Mouse (Mus musculus) lung, embryonic 16.5 days (tissue): ENCODE measurements around the gene Anxa8. TPM values are rescaled to one million over a fixed set of nuclear protein-coding genes. Genes with fewer than 3 reads are reported as not detected.

Source experiments
- ATAC-seq: fragments of 200-750 bp; cut with Nextera tagmentation; 2 replicates; pipeline ENCODE4 v1.8.0; 2017; ENCODE audit warnings: low read depth, mild to moderate bottlenecking, moderate library complexity
- H3K27ac ChIP-seq: fragments of 300-500 bp; sonication (generic); 2 replicates; pipeline ENCODE4 v1.5.1; 2014; ENCODE audit warnings: mild to moderate bottlenecking, control low read depth, low read length
- H3K27me3 ChIP-seq: fragments of 300-500 bp; sonication (generic); 2 replicates; pipeline ENCODE4 v1.6.1; 2014; ENCODE audit warnings: low read depth, low read length, mixed read lengths; ENCODE audit not compliant: control insufficient read depth, insufficient read depth
- H3K36me3 ChIP-seq: fragments of 300-500 bp; sonication (generic); 2 replicates; pipeline ENCODE4 v1.6.1; 2014; ENCODE audit warnings: low read length; ENCODE audit not compliant: control insufficient read depth, insufficient read depth
- H3K4me1 ChIP-seq: fragments of 300-500 bp; sonication (generic); replicated peaks from 2 replicates; pipeline ENCODE4 v1.6.1; 2014; ENCODE audit warnings: low read length, mixed read lengths; ENCODE audit not compliant: control insufficient read depth, insufficient read depth
- H3K4me2 ChIP-seq: fragments of 300-500 bp; sonication (generic); 2 replicates; pipeline ENCODE4 v1.6.1; 2014; ENCODE audit warnings: low read depth, low read length, control low read depth
- H3K4me3 ChIP-seq: fragments of 300-500 bp; sonication (generic); 2 replicates; pipeline ENCODE4 v1.5.1; 2014; ENCODE audit warnings: mild to moderate bottlenecking, low read length, control low read depth
- H3K9ac ChIP-seq: fragments of 300-500 bp; sonication (generic); 2 replicates; pipeline ENCODE4 v1.6.1; 2014; ENCODE audit warnings: low read length, control low read depth
- H3K9me3 ChIP-seq: fragments of 300-500 bp; sonication (generic); 2 replicates; pipeline ENCODE4 v1.6.1; 2016; ENCODE audit warnings: low read length; ENCODE audit not compliant: control insufficient read depth
- WGBS: fragments of 180-500 bp; shearing (Covaris S2); extraction: QIAGEN DNeasy Blood & Tissue Kit; methylation state at CpG from one replicate; pipeline ENCODE4 v1.1.7; 2014; 5-methylcytosine and 5-hydroxymethylcytosine counted together
- polyA plus RNA-seq: library from polyadenylated mRNA; unstranded; fragments of >200 nt; fragmentation: Nextera tagmentation; extraction: Ambion mirVana; gene quantifications from 2 replicates; pipeline ENCODE4 v1.2.1, GENCODE M21; 2015

Anxa8 gene
- polyA plus RNA-seq, 1 experiment from 2014 or later = 10.1 TPM

GRCm38 (mm10) chr14:34104892-34105291 lies 19.1 kb downstream of the Anxa8 start:
- ATAC-seq = peak; percentile 69
- Histone ChIP-seq H3K27ac (no peak overlapping the region), H3K36me3 (no peaks in the 10 kb centered on the region), H3K4me3 (no peak overlapping the region), H3K27me3 (no peaks in the 10 kb centered on the region), H3K4me2 (no peak overlapping the region), H3K4me1 (peaks cover 5% of the 10 kb centered on the region; the same call in 1 of the 2 replicates), H3K9me3 (no peaks in the 10 kb centered on the region), H3K9ac (no peak overlapping the region)
- 15% methylated on average over 8 of the region's 8 CpGs for WGBS

DNA sequence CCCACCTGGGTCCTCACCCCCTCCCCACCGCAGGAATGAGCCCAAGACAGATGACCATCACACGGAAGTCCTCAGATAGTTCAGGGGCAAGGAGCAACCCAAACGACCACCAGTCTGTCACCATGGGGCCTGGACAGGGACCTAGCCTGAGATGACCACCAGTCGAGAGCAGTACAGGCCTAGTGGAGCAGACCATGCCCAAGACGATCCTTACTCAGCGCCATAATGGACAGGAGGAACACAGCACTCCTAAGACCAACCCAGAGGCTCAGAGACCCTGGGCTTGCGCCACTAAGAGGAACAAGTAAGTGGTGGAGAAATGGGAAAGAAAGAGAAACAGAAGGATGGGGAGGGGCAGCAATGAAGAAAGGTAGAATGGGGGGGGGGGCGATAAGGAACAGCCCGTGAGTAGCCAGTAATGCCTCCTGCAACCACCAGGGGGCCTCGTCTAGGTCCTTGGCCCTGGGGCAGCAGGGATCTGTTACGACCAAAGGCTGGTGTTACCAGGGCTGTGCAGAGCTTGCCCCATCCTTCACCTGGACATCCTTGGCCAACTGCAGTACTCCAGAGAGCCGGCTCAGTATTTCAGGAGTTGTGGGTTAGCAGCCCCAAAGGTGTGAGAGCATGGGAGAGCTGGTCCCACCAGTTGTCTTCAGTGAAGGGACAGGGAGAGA lies 20.7 kb downstream of the Anxa8 start:
- Histone ChIP-seq H3K27me3 (no peaks in the 10 kb centered on the region), H3K27ac (no peak overlapping the region), H3K36me3 (no peaks in the 10 kb centered on the region), H3K9me3 (no peaks in the 10 kb centered on the region), H3K4me1 (peaks cover 5% of the 10 kb centered on the region; the same call in 1 of the 2 replicates), H3K4me2 (no peak overlapping the region), H3K4me3 (no peak overlapping the region), H3K9ac (no peak overlapping the region)
- WGBS = 59% methylated on average over 11 of the region's 12 CpGs
- 0 out of 2 replicates have a peak, but pooled peaks have one; percentile 42 for ATAC-seq

DNA sequence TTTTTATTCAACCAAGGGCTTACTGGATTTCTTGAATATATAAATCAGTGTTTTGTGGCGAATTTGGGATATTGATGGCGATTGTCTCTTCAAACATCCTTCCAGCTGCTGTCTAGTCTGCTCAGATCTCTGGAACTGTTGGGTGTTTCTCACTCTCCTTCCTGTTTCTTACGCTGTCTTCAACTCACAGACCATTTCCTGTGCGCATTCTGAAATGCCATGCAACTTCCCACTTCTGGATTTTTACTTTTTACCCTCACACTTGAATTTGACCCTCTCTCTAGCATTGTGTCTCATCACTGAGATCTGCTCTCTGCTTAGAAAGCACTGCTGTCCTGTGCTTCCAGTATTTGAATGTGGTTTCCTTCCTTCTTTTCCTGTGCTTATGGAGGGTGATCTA lies 21.8 kb downstream of the Anxa8 start:
- Histone ChIP-seq H3K36me3 (no peaks in the 10 kb centered on the region), H3K27me3 (no peaks in the 10 kb centered on the region), H3K27ac (no peak overlapping the region), H3K9ac (no peak overlapping the region), H3K4me2 (no peak overlapping the region), H3K4me1 (peaks cover 5% of the 10 kb centered on the region; the same call in 1 of the 2 replicates), H3K9me3 (no peaks in the 10 kb centered on the region), H3K4me3 (no peak overlapping the region)
- ATAC-seq = no peak
- WGBS = 59% methylated on average over 4 of the region's 4 CpGs

DNA sequence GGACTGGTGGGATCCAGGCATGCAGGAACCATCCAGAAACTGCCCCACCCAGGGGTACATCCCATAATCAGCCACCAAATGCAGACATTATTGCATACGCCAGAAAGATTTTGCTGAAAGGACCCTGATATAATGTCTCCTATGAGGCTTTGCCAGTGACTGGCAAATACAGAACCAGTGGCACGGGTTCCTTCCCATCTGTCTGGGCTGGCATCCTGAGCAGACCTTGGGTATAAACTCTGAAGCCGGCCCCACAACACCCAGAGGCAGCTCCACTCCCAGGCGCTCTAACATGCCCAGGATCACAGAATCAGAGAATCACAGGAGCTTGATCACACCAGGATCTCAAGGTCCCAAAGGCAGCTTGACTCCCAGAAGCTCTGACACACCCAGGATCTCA lies 28.5 kb downstream of the Anxa8 start:
- WGBS = 78% methylated on average over 4 of the region's 4 CpGs
- Histone ChIP-seq H3K9ac (no peak overlapping the region), H3K27ac (no peak overlapping the region), H3K4me3 (no peak overlapping the region), H3K27me3 (no peaks in the 10 kb centered on the region), H3K36me3 (no peaks in the 10 kb centered on the region), H3K4me1 (no peaks in the 10 kb centered on the region), H3K9me3 (no peaks in the 10 kb centered on the region), H3K4me2 (no peak overlapping the region)
- no peak for ATAC-seq

GRCm38 (mm10) chr14:34119046-34119723 lies 33.4 kb downstream of the Anxa8 start:
- Histone ChIP-seq H3K27me3 (no peaks in the 10 kb centered on the region), H3K9ac (no peak overlapping the region), H3K4me2 (no peak overlapping the region), H3K36me3 (no peaks in the 10 kb centered on the region), H3K4me3 (no peak overlapping the region), H3K27ac (no peak overlapping the region), H3K4me1 (no peaks in the 10 kb centered on the region), H3K9me3 (no peaks in the 10 kb centered on the region)
- WGBS = 59% methylated on average over 7 of the region's 7 CpGs
- no peak for ATAC-seq

GRCm38 (mm10) chr14:34120016-34120910 lies 34.5 kb downstream of the Anxa8 start:
- no peak overlapping the region for H3K4me2 ChIP-seq
- H3K9me3 ChIP-seq = no peaks in the 10 kb centered on the region
- ATAC-seq = no peak
- 71% methylated on average over 12 of the region's 12 CpGs for WGBS
- H3K4me3 ChIP-seq = no peak overlapping the region
- no peaks in the 10 kb centered on the region for H3K4me1 ChIP-seq
- H3K9ac ChIP-seq = no peak overlapping the region
- no peaks in the 10 kb centered on the region for H3K36me3 ChIP-seq
- H3K27ac ChIP-seq = no peak overlapping the region
- no peaks in the 10 kb centered on the region for H3K27me3 ChIP-seq

- Histone ChIP-seq H3K4me1 (no peaks in the 10 kb centered on the region), H3K4me3 (no peak overlapping the region), H3K9me3 (no peaks in the 10 kb centered on the region), H3K36me3 (no peaks in the 10 kb centered on the region), H3K4me2 (no peak overlapping the region), H3K27me3 (no peaks in the 10 kb centered on the region), H3K27ac (no peak overlapping the region), H3K9ac (no peak overlapping the region)
- no peak for ATAC-seq
- 87% methylated on average over 3 of the region's 3 CpGs for WGBS
These were observed 35.2 kb downstream of the Anxa8 start for GRCm38 (mm10) chr14:34120923-34121351.

DNA sequence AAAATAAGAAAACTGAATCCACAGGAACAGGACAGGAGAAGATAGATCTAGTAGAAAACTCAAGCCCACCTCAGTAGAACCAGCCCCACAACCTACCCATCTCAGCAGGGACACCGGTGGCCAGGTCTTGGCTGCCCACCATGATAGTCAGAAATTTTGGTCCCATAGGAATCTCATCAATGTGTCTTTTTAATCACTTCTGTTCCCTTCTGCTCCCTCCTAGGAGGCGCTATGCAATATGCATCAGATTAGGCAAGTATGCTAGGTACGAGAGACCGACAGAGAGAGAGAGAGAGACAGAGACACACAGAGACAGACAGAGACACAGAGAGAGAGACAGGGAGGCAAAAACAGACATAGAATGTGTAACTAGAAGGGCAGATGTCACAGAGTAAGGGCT lies 35.9 kb downstream of the Anxa8 start:
- ATAC-seq = no peak
- 91% methylated on average over 4 of the region's 4 CpGs for WGBS
- H3K27ac ChIP-seq = no peak overlapping the region
- H3K27me3 ChIP-seq = no peaks in the 10 kb centered on the region
- H3K4me2 ChIP-seq = no peak overlapping the region
- no peak overlapping the region for H3K9ac ChIP-seq
- H3K9me3 ChIP-seq = no peaks in the 10 kb centered on the region
- H3K36me3 ChIP-seq = no peaks in the 10 kb centered on the region
- no peak overlapping the region for H3K4me3 ChIP-seq
- H3K4me1 ChIP-seq = no peaks in the 10 kb centered on the region

- no peaks in the 10 kb centered on the region for H3K36me3 ChIP-seq
- H3K4me3 ChIP-seq = no peak overlapping the region
- ATAC-seq = no peak
- H3K4me2 ChIP-seq = no peak overlapping the region
- H3K27ac ChIP-seq = no peak overlapping the region
- no peak overlapping the region for H3K9ac ChIP-seq
- 60% methylated on average over 6 of the region's 6 CpGs for WGBS
- no peaks in the 10 kb centered on the region for H3K4me1 ChIP-seq
- H3K27me3 ChIP-seq = no peaks in the 10 kb centered on the region
- no peaks in the 10 kb centered on the region for H3K9me3 ChIP-seq
These were observed 45.4 kb downstream of the Anxa8 start for GRCm38 (mm10) chr14:34131216-34131615.
